Mouse (Mus musculus) heart, adult 2 months (tissue): ENCODE measurements around the gene Fam214a. TPM values are rescaled to one million over a fixed set of nuclear protein-coding genes. Genes with fewer than 3 reads are reported as not detected.

Source experiments
- DNase-seq, 2 experiments: peaks; one replicate each; pipeline ENCODE4 v3.0.0; 2021
- H3K27ac ChIP-seq: fragments of 200-600 bp; 2 replicates; pipeline ENCODE4 v1.8.1; 2022
- H3K27me3 ChIP-seq: fragments of 200-500 bp; 2 replicates; pipeline ENCODE4 v1.6.1; 2012; ENCODE audit warnings: mild to moderate bottlenecking, low read length, inconsistent platforms, mixed read lengths; ENCODE audit not compliant: control insufficient read depth, insufficient read depth
- H3K36me3 ChIP-seq: fragments of 200-500 bp; 2 replicates; pipeline ENCODE4 v1.6.1; 2012; ENCODE audit warnings: low read length, inconsistent platforms; ENCODE audit not compliant: control insufficient read depth, insufficient read depth
- H3K4me1 ChIP-seq: fragments of 200-500 bp; 2 replicates; pipeline ENCODE4 v1.6.1; 2011; ENCODE audit warnings: low read length; ENCODE audit not compliant: control insufficient read depth, insufficient read depth
- H3K4me3 ChIP-seq: fragments of 200-600 bp; 2 replicates; pipeline ENCODE4 v1.8.1; 2022
- H3K79me2 ChIP-seq: fragments of 200-500 bp; replicated peaks from 2 replicates; pipeline ENCODE4 v1.6.1; 2012; ENCODE audit warnings: mild to moderate bottlenecking, inconsistent platforms, low read length, moderate library complexity, mixed read lengths; ENCODE audit not compliant: control insufficient read depth, insufficient read depth
- H3K9ac ChIP-seq: fragments of 200-500 bp; 2 replicates; pipeline ENCODE4 v1.6.1; 2012; ENCODE audit warnings: low read depth, mild to moderate bottlenecking, control low read depth, inconsistent platforms, low read length, mixed read lengths
- CTCF ChIP-seq: fragments of 200-600 bp; IDR thresholded peaks from 2 replicates; pipeline ENCODE4 v1.8.1; 2022; ENCODE audit warnings: antibody characterized with exemption, mild to moderate bottlenecking, moderate library complexity
- EP300 ChIP-seq: fragments of 200-500 bp; IDR thresholded peaks from 2 replicates; pipeline ENCODE4 v1.6.1; 2011; ENCODE audit warnings: low read depth, low read length, control low read depth; ENCODE audit not compliant: insufficient read depth
- POLR2A ChIP-seq: fragments of 200-500 bp; IDR thresholded peaks from 2 replicates; pipeline ENCODE4 v1.6.1; 2011; ENCODE audit warnings: mild to moderate bottlenecking, low read depth, low read length, control low read depth; ENCODE audit not compliant: insufficient read depth
- WGBS: fragments of 180-500 bp; shearing (Covaris S2); methylation state at CpG from one replicate; pipeline ENCODE4 v1.1.7; 2018; 5-methylcytosine and 5-hydroxymethylcytosine counted together
- intact Hi-C: fragments of 180-260 bp; cut with DNase I; formaldehyde crosslinking; loops from one replicate; pipeline ENCODE4 v1.15.1; 2025
- polyA plus RNA-seq: library from polyadenylated mRNA; depleted of rRNA; stranded (reverse); fragments of >200 nt; gene quantifications from 2 replicates; pipeline ENCODE4 v1.2.3, GENCODE M21; 2012
- total RNA-seq, 2 experiments: library from RNA; stranded (reverse); gene quantifications; 2 replicates each; pipeline ENCODE4 v1.2.3; 2021

The Fam214a gene
- total and polyA plus RNA-seq, 3 experiments = 10.7 to 30.2 (median 20.6) TPM

DNA sequence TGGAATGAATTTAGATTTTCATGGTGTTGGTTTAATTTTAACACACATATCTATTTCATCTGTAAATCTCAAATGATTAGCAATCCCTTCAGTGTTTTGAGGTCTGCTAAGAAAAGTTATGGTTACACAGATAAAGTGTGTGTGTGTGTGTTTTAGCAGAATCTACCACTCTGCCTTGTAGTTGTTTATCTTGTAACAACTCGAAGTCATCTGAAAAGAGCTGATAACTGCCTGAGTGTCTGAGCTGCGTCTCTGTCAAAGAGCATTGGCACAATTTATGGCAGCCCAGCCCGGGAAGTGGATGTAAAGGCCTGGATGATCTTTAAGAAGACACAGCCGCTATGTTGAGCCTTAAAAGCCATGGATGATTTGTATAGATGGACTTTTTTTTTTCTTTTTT lies 13.5 kb downstream of the Fam214a start:
- intact Hi-C loops = no loop called here
- Histone ChIP-seq H3K4me1 (peaks cover 2% of the 10 kb centered on the region), H3K79me2 (no peaks in the 10 kb centered on the region), H3K4me3 (no peak overlapping the region), H3K27me3 (no peaks in the 10 kb centered on the region), H3K27ac (no peak overlapping the region), H3K9ac (no peak overlapping the region), H3K36me3 (peaks cover 10% of the 10 kb centered on the region)
- DNase-seq = no peak
- WGBS = 49% methylated on average over 4 of the region's 4 CpGs
- TF ChIP-seq EP300 = no peak
- no peak for TF ChIP-seq POLR2A
- no peak for TF ChIP-seq CTCF

DNA sequence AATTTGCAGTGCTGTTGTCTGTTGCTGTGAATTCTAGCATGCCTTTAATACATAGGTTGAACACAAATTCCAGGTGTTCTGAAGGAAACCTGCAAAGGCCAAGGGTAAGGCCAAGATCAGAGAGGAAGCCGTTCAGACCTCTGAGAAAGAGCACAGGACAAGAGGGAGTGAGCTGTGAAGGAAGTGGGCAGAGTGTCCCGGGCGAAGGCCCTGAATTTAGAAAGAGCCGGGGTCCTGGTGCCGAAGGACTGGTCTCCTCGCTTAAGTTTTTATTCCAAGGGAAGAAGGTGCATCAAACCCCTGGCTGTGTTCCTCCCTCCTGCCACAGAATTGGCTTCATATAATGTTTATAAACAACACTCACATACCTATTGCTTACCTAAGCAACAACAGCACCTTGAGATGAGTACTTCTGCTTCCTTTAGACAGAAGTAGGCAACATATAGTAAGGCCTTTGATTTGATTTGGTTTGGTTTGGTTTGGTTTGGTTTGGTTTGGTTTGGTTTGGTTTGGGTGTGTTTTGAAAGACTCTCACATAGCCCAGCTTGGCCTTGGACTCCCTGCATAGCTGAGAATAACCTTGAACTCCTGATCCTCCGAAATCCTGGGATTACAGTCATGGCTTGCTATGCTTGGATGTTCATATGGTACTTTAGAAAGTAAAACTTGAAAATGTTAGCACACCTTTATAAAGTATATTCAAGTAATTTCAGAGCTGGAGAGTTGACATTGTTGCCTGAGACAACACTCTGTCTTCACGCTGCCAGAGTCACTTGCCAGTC lies 16.2 kb downstream of the Fam214a start:
- no peak overlapping the region for H3K27ac ChIP-seq

DNA sequence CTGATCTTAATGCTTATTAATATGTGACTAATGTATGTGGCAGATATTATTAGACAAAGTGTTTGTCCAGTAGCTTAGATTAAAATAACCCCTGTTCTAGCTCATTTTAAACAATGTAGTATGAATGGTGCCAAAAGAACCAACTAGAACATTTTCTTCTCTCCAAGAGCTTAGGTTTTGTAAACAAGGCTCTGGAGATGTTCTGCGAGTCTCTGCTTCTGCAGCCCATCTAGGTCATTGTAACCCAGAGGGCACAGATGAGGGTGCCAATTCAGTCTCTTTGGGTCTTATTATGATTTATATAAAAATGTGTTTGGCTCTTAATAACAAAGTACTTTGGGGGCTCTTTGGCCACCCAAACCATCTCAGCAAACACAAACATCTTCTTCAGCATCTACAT lies 17.9 kb downstream of the Fam214a start:
- Histone ChIP-seq H3K27ac (peak overlapping the region; percentile 13), H3K4me1 (peaks cover 11% of the 10 kb centered on the region), H3K27me3 (no peaks in the 10 kb centered on the region), H3K36me3 (peaks cover 15% of the 10 kb centered on the region), H3K4me3 (no peak overlapping the region), H3K9ac (no peak overlapping the region), H3K79me2 (no peaks in the 10 kb centered on the region)
- intact Hi-C loops = no loop called here
- DNase-seq = no peak
- 37% methylated on average over 1 of the region's 1 CpGs for WGBS
- TF ChIP-seq CTCF = no peak
- no peak for TF ChIP-seq EP300
- TF ChIP-seq POLR2A = no peak

More for the DNA sequence above, 16.2 kb downstream of the Fam214a start:
- TF ChIP-seq CTCF (no peak), POLR2A (no peak), EP300 (no peak)
- H3K4me1 ChIP-seq = peaks cover 2% of the 10 kb centered on the region
- DNase-seq = no peak
- intact Hi-C loops = no loop called here
- 92% methylated on average over 8 of the region's 8 CpGs for WGBS
- peaks cover 10% of the 10 kb centered on the region for H3K36me3 ChIP-seq
- H3K9ac ChIP-seq = no peak overlapping the region
- H3K4me3 ChIP-seq = no peak overlapping the region
- H3K79me2 ChIP-seq = no peaks in the 10 kb centered on the region
- H3K27me3 ChIP-seq = no peaks in the 10 kb centered on the region

DNA sequence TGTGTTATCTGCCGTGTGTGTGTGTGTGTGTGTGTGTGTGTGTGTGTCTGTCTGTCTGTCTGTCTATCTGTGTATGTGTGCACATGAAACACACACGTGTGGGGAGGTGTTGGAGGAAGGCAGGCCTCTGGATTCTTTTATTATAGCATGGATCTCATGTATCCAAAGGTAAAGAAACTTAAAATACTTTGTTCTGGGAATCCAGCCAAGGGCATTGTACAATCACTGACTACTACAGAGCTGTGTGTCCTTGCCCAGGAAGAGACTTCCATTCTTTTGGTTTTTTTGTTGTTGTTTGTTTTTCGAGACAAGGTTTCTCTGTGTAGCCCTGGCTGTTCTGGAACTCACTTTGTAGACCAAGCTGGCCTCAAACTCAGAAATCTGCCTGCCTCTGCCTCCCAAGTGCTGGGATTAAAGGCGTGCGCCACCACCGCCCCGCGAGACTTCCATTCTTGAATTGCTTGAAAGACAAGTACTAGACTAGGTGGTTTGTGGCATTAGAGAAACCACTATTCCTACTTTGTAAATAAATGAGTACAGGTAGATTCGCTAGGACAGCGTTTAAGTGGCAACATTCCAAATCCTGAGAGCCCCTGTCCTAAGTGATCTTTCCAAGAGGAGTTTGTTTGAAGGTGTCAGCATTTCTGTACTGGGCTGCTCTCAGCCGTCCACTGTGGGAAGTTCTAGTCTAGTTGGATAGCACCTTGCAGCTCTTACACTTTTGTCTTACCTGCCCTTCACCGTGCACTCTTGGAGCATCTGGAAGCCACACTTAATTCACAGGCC lies 18.7 kb downstream of the Fam214a start:
- no peak for TF ChIP-seq POLR2A
- no peak for TF ChIP-seq EP300
- no peak for TF ChIP-seq CTCF
- Histone ChIP-seq H3K36me3 (peaks cover 12% of the 10 kb centered on the region), H3K4me3 (no peak overlapping the region), H3K27ac (peak overlapping the region; percentile 33), H3K27me3 (no peaks in the 10 kb centered on the region), H3K79me2 (no peaks in the 10 kb centered on the region), H3K9ac (no peak overlapping the region), H3K4me1 (peaks cover 11% of the 10 kb centered on the region)
- intact Hi-C loops = no loop called here
- DNase-seq = no peak
- WGBS = 78% methylated on average over 12 of the region's 12 CpGs

DNA sequence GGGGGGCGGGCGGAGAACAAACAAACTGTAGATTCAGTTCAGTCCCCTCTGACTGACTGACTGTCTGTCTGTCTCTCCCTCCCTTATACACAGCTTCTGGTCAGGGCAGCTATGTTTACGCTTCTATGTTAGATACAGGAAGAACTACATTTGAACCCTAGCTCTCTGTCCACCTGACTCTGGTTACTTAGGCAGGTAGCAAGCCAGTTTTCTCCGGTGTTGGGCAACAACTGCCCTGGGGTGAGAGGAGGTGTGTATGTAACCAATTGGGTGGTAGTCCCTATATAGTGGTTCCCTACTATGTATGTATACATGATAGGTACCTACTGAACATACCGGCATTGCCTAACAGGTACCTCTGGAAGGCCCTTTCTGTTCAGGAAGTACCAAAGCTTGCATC lies 20.1 kb downstream of the Fam214a start:
- H3K4me1 ChIP-seq = peaks cover 11% of the 10 kb centered on the region
- H3K79me2 ChIP-seq = no peaks in the 10 kb centered on the region
- H3K27me3 ChIP-seq = no peaks in the 10 kb centered on the region
- no peak overlapping the region for H3K9ac ChIP-seq
- H3K27ac ChIP-seq = no peak overlapping the region; the same call in 1 of the 2 replicates
- peaks cover 11% of the 10 kb centered on the region for H3K36me3 ChIP-seq
- DNase-seq = no peak
- no peak overlapping the region for H3K4me3 ChIP-seq
- intact Hi-C loops = no loop called here
- TF ChIP-seq CTCF (no peak), EP300 (no peak), POLR2A (no peak)
- 93% methylated on average over 5 of the region's 5 CpGs for WGBS

DNA sequence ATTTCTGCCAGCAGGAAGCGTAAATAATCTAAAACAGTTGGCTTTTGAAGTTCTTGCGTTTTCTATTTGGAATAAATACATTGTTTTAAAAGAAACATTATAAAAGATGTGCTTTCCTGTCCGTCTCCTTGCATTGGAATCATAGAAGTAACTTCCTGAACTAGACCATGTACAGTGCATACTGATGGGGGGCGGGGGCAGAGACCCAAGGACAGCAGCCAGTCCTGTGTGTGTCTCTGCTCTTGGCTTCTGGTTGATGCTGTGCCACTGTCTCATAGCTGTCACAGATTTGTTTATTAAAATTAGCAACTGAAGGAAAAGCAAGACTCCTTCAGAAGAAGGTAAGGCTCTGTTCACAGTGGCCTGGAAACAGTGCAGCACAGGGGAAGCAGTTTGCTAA lies 20.5 kb downstream of the Fam214a start:
- no peak for TF ChIP-seq CTCF
- TF ChIP-seq EP300 = no peak
- no peak for TF ChIP-seq POLR2A
- Histone ChIP-seq H3K27me3 (no peaks in the 10 kb centered on the region), H3K27ac (no peak overlapping the region; the same call in 1 of the 2 replicates), H3K79me2 (no peaks in the 10 kb centered on the region), H3K36me3 (peaks cover 12% of the 10 kb centered on the region), H3K4me3 (no peak overlapping the region), H3K4me1 (peaks cover 14% of the 10 kb centered on the region), H3K9ac (no peak overlapping the region)
- no peak for DNase-seq
- intact Hi-C loops = no loop called here
- 90% methylated on average over 4 of the region's 4 CpGs for whole genome bisulfite sequencing
